Mouse (Mus musculus) liver, embryonic 12.5 days (tissue): ENCODE measurements around the gene Hpcal1. TPM values are rescaled to one million over a fixed set of nuclear protein-coding genes. Genes with fewer than 3 reads are reported as not detected.

Source experiments
- ATAC-seq: fragments of 200-750 bp; cut with Nextera tagmentation; 2 replicates; pipeline ENCODE4 v1.8.0; 2017; ENCODE audit warnings: moderate number of reproducible peaks, mild to moderate bottlenecking, moderate library complexity
- H3K27ac ChIP-seq: fragments of 300-500 bp; sonication (generic); 2 replicates; pipeline ENCODE4 v1.5.1; 2016; ENCODE audit warnings: mild to moderate bottlenecking
- H3K27me3 ChIP-seq: fragments of 300-500 bp; sonication (generic); replicated peaks from 2 replicates; pipeline ENCODE4 v1.6.1; 2016; ENCODE audit warnings: mild to moderate bottlenecking, moderate library complexity
- H3K36me3 ChIP-seq: fragments of 300-500 bp; sonication (generic); 2 replicates; pipeline ENCODE4 v1.6.1; 2016; ENCODE audit warnings: mild to moderate bottlenecking, moderate library complexity
- H3K4me1 ChIP-seq: fragments of 300-500 bp; sonication (generic); 2 replicates; pipeline ENCODE4 v1.6.1; 2016
- H3K4me2 ChIP-seq: fragments of 300-500 bp; sonication (generic); 2 replicates; pipeline ENCODE4 v1.6.1; 2016; ENCODE audit warnings: mild to moderate bottlenecking, moderate library complexity
- H3K4me3 ChIP-seq: fragments of 300-500 bp; sonication (generic); 2 replicates; pipeline ENCODE4 v1.5.1; 2016; ENCODE audit warnings: mild to moderate bottlenecking, moderate library complexity
- H3K9ac ChIP-seq: fragments of 300-500 bp; sonication (generic); 2 replicates; pipeline ENCODE4 v1.6.1; 2016; ENCODE audit warnings: mild to moderate bottlenecking, moderate library complexity
- H3K9me3 ChIP-seq: fragments of 300-500 bp; sonication (generic); replicated peaks from 2 replicates; pipeline ENCODE4 v1.6.1; 2016; ENCODE audit warnings: mild to moderate bottlenecking, moderate library complexity
- WGBS: fragments of 180-500 bp; shearing (Covaris S2); methylation state at CpG from one replicate; pipeline ENCODE4 v1.1.7; 2016; ENCODE audit not compliant: insufficient replicate concordance; 5-methylcytosine and 5-hydroxymethylcytosine counted together
- polyA plus RNA-seq: library from polyadenylated mRNA; unstranded; fragments of >200 nt; fragmentation: Nextera tagmentation; extraction: Ambion mirVana; gene quantifications from 2 replicates; pipeline ENCODE4 v1.2.1, GENCODE M21; 2016

The Hpcal1 gene
- polyA plus RNA-seq, result 17.6 and 18.6 TPM in 2 replicates

- H3K27ac ChIP-seq, result peak within 1 kb of the TSS; percentile 54; the same call in 1 of the 2 replicates
- under 1% methylated on average over 59 of the region's 72 CpGs for WGBS
- ATAC-seq, result peak; percentile 88
Observed at GRCm38 (mm10) chr12:17690564-17691281, at the start of gene Hpcal1. Gene Hpcal1, plus strand, starts transcription at chr12:17690856.

DNA sequence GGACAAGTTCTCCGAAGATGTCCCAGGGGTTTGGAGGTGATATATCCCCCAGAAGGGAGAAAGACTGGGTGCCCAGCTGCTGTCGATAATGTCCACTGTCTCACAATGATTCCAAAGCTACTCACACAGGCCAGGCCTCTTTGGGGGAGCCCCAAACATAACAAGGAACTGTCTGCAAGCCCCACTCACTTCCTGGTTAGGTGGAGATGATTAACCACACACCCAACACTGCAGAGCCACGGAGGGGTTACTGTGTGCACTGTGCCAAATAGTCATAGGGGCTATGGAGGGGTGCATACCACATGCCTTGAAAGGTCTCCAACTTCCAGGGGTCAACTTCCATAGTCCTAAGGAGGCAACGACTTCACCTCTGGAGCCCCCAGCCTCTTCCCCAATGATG lies 49.4 kb upstream of the Hpcal1 start:
- Histone ChIP-seq H3K4me1 (no peaks in the 10 kb centered on the region), H3K4me3 (no peak overlapping the region), H3K27me3 (no peaks in the 10 kb centered on the region), H3K36me3 (no peaks in the 10 kb centered on the region), H3K9me3 (no peaks in the 10 kb centered on the region), H3K9ac (no peak overlapping the region), H3K27ac (no peak overlapping the region), H3K4me2 (no peak overlapping the region)
- 41% methylated on average over 4 of the region's 4 CpGs for WGBS
- no peak; the same call in 1 of the 2 replicates for ATAC-seq

More at GRCm38 (mm10) chr12:17690564-17691281, at the start of gene Hpcal1:
- no peaks in the 10 kb centered on the region for H3K36me3 ChIP-seq
- H3K4me2 ChIP-seq, result peak within 1 kb of the TSS; percentile 98
- peak within 1 kb of the TSS; percentile 74 for H3K4me3 ChIP-seq
- no peaks in the 10 kb centered on the region for H3K9me3 ChIP-seq
- peaks cover 59% of the 10 kb centered on the region for H3K4me1 ChIP-seq
- peak within 1 kb of the TSS; percentile 72 for H3K9ac ChIP-seq
- peaks cover 19% of the 10 kb centered on the region for H3K27me3 ChIP-seq

- ATAC-seq, result no peak
- Histone ChIP-seq H3K4me2 (no peak overlapping the region), H3K9me3 (no peaks in the 10 kb centered on the region), H3K4me3 (no peak overlapping the region), H3K36me3 (no peaks in the 10 kb centered on the region), H3K9ac (no peak overlapping the region), H3K27ac (no peak overlapping the region), H3K4me1 (no peaks in the 10 kb centered on the region), H3K27me3 (no peaks in the 10 kb centered on the region)
- WGBS, result 63% methylated on average over 12 of the region's 12 CpGs
Observed at GRCm38 (mm10) chr12:17644385-17645222, 46.1 kb upstream of the Hpcal1 start.

DNA sequence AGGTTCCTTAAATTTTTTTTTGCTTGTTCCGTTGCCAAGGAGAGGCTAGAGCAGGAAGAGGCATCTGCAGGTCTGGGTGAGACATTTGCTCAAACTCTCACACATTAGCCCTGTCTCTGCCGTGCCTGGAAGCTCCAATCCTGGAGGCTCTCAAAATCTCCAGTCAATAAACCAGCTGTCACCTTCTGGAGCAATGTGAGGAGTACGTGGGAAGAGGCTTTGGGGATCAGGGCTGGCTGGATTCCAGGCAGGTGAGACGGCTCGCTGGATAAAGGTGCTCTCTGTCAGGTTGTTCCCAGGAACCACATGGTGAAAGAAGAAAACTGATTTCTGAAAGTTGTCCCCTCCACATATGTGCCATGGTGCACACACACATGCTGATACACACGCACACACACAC lies 44.2 kb upstream of the Hpcal1 start:
- Histone ChIP-seq H3K4me2 (no peak overlapping the region), H3K9me3 (no peaks in the 10 kb centered on the region), H3K27me3 (0 out of 2 replicates have a peak, but pooled peaks cover 4% of the 10 kb centered on the region), H3K27ac (no peak overlapping the region), H3K36me3 (no peaks in the 10 kb centered on the region), H3K4me3 (no peak overlapping the region), H3K9ac (no peak overlapping the region), H3K4me1 (no peaks in the 10 kb centered on the region)
- 54% methylated on average over 6 of the region's 6 CpGs for WGBS
- no peak for ATAC-seq

DNA sequence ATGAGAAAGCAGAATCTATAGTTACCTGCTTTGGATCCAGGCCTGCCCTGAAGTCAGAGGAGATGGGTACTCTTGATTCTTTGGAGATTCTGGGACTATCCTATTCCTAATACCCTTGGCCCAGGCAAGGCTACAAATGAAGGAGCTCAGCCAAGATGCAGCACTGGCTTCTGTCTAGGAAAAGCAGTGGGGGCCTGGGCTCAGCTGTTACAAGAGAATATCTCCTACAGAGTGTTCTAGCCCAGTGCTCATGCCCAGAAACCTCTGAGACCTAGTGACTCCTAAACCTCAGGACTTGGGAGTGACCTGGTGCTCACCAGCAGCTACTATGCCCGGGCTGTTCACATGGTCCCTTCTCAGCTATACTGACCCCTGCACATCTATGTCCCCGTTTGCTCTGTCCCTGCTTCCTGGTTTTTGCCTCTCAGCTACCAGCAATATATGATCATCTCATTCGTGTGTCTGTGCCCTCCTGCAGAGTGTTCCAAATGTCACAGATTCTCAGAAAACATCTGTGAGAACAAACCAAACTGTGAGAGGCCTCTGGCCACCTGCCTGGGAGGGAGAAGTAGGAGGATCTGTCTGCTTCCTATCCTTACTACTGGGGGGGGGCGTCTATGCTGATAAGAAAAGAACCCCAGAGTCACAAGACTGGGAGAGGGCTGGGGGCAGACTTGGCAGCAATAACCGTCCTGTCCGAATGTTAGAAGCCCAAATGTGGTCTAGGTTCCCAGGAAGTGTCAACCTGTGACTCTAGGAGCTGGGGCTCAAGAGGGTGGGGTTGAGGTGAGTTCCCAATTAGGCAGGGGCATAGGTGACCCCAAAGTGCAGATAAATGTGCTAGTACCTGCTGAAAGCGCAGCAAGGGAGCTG lies 39.2 kb upstream of the Hpcal1 start:
- WGBS, result 49% methylated on average over 7 of the region's 7 CpGs
- Histone ChIP-seq H3K27me3 (0 out of 2 replicates have a peak, but pooled peaks cover 4% of the 10 kb centered on the region), H3K4me2 (no peak overlapping the region), H3K36me3 (no peaks in the 10 kb centered on the region), H3K9ac (no peak overlapping the region), H3K27ac (no peak overlapping the region), H3K9me3 (no peaks in the 10 kb centered on the region), H3K4me3 (no peak overlapping the region), H3K4me1 (no peaks in the 10 kb centered on the region)
- ATAC-seq, result no peak

DNA sequence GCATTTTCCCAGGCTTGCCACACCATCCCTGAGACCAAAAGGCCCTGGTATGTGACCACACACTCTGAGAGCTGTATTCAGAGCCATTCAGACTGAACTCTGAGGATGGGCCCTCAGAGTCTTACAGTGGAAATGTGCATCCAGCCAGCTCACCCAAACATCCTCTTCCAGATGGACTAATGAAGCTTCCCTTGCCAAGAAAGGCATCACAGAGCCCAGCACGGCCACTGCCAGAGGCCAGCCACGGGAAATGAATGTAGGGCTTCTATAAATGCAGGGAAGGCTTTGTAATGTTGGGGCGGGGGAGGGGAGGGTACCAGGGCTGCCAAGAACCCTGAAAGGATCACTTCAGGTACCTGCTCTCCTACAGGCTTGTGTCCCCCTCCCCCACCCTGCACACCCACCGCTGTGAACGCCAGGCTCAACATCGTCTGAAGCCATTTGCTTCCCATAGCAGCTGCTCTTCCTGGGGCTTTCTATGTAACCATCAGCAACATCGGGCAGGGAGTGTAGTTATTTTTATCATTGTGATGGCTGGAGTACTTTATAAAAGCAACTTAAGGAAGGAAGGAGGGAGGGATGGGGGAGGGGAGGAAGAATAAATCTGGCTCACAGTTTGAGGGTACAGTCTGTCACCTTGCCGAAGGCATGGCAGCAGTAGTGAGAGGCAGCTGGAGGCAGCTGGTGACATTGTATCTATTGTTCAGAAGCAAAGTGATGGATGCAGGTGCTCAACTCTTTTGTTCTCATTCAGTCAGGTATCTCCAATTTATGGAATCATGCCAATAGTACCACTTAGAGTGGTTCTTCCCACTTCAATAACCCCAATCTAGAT lies 38.2 kb upstream of the Hpcal1 start:
- H3K9ac ChIP-seq, result no peak overlapping the region
- ATAC-seq, result no peak

DNA sequence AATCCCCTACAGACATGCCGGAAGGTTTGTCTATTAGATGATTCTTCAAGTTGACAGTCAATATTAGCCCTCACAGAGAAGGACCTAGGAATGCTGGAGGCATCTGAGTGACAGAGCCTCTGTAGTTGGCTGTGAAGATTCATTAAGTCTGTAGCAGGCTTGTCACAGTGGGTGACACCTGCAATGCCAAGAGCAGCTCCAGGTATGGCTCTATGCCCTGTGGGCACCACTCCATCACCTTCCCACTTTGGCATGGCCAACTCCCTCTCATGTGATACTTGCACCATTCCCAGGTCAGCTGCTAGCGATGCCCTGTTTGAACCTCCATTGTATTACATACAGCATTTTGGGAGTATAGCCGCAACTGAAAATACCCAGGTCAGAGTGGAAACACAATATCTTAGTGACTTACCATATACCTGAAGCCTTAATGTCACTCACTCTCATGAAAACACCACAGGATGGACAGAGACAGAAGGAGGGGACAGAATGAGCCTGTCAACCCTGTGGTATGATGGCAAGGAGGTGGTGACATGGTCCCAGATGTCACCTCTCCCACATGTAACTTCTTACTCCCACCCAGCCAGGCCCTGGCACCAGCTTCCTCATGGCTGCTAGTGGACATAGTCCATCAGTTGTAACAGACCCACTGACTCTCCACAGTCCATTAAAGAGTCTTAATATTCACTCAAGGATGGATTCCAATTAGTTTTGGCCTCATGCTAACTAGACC lies 37.4 kb upstream of the Hpcal1 start:
- ATAC-seq, result no peak
- Histone ChIP-seq H3K27me3 (0 out of 2 replicates have a peak, but pooled peaks cover 4% of the 10 kb centered on the region), H3K27ac (no peak overlapping the region), H3K36me3 (no peaks in the 10 kb centered on the region), H3K4me1 (no peaks in the 10 kb centered on the region), H3K4me2 (no peak overlapping the region), H3K9me3 (no peaks in the 10 kb centered on the region), H3K4me3 (no peak overlapping the region), H3K9ac (no peak overlapping the region)
- 75% methylated on average over 3 of the region's 3 CpGs for WGBS

More for the DNA sequence above, 38.2 kb upstream of the Hpcal1 start:
- H3K27me3 ChIP-seq, result 0 out of 2 replicates have a peak, but pooled peaks cover 4% of the 10 kb centered on the region
- no peaks in the 10 kb centered on the region for H3K4me1 ChIP-seq
- H3K9me3 ChIP-seq, result no peaks in the 10 kb centered on the region
- H3K4me3 ChIP-seq, result no peak overlapping the region
- no peak overlapping the region for H3K27ac ChIP-seq
- no peak overlapping the region for H3K4me2 ChIP-seq
- H3K36me3 ChIP-seq, result no peaks in the 10 kb centered on the region
- 46% methylated on average over 8 of the region's 8 CpGs for WGBS

DNA sequence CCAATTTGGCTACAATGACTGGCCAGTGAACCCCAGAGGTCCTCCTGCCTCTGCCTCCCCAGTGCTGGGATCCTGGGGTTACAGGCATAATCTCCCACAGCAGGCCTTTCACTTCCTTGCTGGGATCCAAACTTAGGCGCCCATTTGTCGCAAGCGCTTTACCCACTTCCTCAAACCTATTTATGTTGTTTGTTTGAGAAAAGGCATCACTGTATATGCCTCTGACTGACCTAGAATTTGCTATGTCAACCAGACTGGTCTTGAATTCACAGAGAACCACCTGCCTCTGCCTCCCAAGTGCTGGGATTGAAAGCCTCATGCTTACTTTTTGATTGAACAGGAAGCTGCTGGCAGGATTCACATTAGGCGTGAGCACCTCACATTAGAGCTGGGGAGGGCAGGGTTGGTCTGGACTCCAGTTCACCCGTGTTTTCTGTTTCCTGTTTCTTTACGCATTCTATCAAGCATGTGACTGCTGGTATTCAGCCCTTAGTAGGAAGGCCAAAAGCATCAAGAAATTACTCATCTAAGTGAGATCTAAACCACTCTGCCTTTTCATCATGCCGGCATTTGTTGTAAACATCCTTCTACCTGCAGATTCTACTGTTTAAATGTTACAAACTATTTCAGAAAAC lies 33.0 kb upstream of the Hpcal1 start:
- Histone ChIP-seq H3K4me3 (no peak overlapping the region), H3K9me3 (no peaks in the 10 kb centered on the region), H3K4me2 (no peak overlapping the region), H3K9ac (no peak overlapping the region), H3K4me1 (no peaks in the 10 kb centered on the region), H3K36me3 (no peaks in the 10 kb centered on the region), H3K27me3 (no peaks in the 10 kb centered on the region), H3K27ac (no peak overlapping the region)
- no peak for ATAC-seq
- WGBS, result 54% methylated on average over 7 of the region's 7 CpGs

DNA sequence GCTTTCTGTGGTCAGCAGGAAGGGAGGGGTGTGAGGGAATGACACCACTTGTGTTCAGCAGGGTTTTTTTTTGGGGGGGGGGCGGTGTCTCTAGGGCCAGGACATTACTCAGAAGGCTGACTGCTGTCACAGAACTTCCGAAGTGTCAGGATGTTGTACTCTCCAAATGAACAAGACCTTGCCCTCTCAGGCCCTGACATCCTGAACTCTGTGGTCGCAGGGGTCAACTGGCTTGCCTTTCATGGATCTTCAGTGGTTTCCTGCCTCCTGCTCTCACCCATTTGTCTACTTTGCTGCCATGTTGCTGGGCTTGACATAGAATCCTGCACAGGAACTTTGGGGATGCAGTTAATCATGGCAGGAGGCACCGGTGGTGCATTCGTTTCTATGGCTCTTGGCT lies 32.1 kb upstream of the Hpcal1 start:
- WGBS, result 17% methylated on average over 5 of the region's 5 CpGs
- no peak for ATAC-seq
- Histone ChIP-seq H3K9me3 (no peaks in the 10 kb centered on the region), H3K27me3 (no peaks in the 10 kb centered on the region), H3K36me3 (no peaks in the 10 kb centered on the region), H3K4me2 (no peak overlapping the region), H3K27ac (no peak overlapping the region), H3K9ac (no peak overlapping the region), H3K4me1 (no peaks in the 10 kb centered on the region), H3K4me3 (no peak overlapping the region)

- Histone ChIP-seq H3K9me3 (no peaks in the 10 kb centered on the region), H3K27ac (no peak overlapping the region), H3K4me1 (no peaks in the 10 kb centered on the region), H3K4me3 (no peak overlapping the region), H3K9ac (no peak overlapping the region), H3K36me3 (no peaks in the 10 kb centered on the region), H3K4me2 (no peak overlapping the region), H3K27me3 (no peaks in the 10 kb centered on the region)
- no peak for ATAC-seq
- 34% methylated on average over 4 of the region's 4 CpGs for WGBS
Observed at GRCm38 (mm10) chr12:17661483-17661920, 29.2 kb upstream of the Hpcal1 start.
